Mouse (Mus musculus): ENCODE measurements around the gene Slc6a1.
"Not testable (repeated sequence)": the region's sequence is repeated elsewhere in the genome, so short reads cannot be mapped to it uniquely, and the experiment has no call there.

Slc6a1 gene

DNA sequence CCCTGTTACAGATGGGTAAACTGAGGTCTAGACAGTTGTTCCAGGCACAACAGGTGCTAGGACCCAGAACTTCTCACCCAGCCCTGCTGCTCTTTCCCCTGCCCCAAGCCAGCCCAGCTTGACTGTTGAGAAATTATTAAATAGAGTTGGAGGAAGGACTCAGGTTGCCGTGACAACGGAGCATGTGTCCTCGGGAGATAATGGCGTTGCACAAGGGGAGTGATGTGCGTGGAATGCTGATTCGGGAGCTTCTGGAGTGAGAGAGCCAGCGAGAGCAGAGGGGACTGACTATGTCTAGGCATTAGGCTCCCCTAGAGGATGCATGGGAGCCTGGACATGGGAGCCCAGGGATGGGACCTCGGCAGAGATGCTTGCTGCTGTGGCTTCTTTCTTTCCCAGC is 7.7 kb downstream of the Slc6a1 start:
- no peak for DNase-seq (ENCODE audit: low read depth)

GRCm38 (mm10) chr6:114290929-114291328 is 8.5 kb downstream of the Slc6a1 start:
- no peak for DNase-seq (ENCODE audit: low read depth)

- DNase-seq (ENCODE audit: low read depth) = no peak
Measured at GRCm38 (mm10) chr6:114291396-114291795, 9.0 kb downstream of the Slc6a1 start.

DNA sequence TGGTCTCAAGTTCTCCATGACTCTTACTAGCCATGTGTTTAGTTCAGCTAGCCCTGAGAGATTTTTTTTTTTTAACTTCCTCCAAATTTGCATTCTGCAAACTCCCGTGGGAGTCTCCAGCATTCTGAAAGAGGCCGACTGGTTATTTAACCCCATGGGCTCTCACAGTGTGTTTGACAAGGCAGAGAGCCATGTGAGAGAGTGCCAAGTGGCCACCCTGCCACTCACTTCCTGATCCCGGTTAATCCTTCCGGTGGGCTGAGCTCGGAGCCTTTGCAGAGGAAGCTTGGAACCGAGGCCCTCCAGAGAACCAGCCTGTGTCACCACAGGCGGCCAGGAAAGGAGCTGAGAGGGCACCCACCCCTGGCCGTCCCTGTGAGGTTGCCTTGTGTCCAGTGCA is 11.1 kb downstream of the Slc6a1 start:
- DNase-seq (ENCODE audit: low read depth) = no peak

- DNase-seq (ENCODE audit: low read depth) = no peak
Measured at GRCm38 (mm10) chr6:114295086-114295485, 12.7 kb downstream of the Slc6a1 start.

DNA sequence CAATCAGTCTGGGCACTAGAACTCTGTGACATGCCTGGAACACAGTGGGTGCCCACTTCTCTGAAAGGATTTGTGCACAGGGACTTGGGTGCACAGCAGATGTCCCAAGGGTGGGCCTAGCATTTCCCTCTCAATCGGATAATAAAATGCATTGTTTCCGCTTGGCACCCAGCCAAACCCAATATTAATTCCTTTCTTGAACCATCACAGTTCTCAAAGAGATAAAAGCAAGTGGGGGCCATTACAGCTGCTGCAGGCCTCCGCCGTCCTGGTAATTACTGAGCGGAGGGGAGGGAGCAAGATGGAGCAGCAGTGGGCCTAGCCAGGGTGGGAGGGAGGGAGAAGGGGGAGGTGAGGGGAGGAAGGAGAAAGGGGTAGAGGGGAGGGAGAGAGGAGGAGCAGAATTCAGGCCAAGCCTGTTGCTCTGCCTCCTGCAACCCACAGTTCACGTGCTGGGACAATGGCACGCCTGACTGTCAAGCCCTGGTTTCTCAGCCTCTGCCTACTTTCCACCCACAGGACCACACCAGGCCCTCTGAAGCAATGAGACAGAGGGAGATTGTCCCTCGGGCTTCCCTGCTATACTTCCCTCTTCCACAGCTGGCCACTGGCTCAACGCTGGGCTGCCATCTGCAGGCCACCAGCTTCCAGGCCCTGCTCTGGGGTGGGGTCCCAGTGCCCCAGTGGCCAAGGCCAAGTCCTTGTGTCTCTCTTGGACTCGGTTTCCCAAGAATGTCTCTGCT is 15.0 kb downstream of the Slc6a1 start:
- DNase-seq (ENCODE audit: low read depth) = no peak

GRCm38 (mm10) chr6:114299699-114300098 is 17.3 kb downstream of the Slc6a1 start:
- no peak for DNase-seq (ENCODE audit: low read depth)

DNA sequence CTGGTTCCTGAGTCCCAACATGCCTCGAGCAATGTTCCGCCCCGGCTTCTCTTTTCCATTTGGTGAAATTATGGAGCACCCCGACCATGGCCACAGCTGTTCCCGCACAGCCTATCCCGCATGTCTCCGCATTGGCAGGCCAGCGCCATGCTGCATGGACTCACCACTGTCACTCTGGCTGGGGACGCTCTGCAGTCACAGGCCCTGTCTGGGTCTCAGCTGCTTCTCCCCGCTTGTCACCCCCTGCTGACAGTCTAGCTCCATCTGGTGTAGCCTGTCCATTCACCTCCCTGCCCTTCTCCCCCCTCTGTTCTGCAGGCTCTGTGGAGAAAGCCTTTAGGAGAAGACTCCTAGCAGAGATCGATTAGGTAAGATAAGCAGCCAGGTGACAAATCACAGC is 18.3 kb downstream of the Slc6a1 start:
- no peak for DNase-seq (ENCODE audit: low read depth)

GRCm38 (mm10) chr6:114304668-114305067 is 22.2 kb downstream of the Slc6a1 start:
- DNase-seq (ENCODE audit: low read depth) = no peak

DNA sequence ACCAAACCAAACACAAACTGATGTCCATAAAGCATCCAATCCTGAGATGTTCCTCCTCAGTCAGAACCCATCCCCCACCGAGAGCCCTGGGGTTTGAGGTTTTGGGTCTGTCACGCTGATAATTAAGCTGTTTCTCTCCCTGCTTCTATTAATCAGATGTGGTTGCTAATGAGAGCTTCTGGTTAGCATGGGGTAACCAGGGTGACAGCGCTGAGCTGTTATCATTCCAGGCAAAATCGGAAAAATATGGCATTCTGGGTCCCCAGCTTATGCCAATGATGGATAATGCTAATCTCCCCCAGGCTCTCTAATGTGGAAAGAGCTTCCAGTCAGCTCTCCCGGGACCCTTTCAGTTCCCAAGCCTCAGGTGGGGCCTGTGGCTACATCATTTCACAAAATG is 38.1 kb downstream of the Slc6a1 start:
- no peak for DNase-seq (ENCODE audit: low read depth)

- no peak for DNase-seq (ENCODE audit: low read depth)
Measured at GRCm38 (mm10) chr6:114321146-114321545, 38.7 kb downstream of the Slc6a1 start.

GRCm38 (mm10) chr6:114322914-114323313 is 40.5 kb downstream of the Slc6a1 start:
- DNase-seq (ENCODE audit: low read depth) = no peak

GRCm38 (mm10) chr6:114324808-114325207 is 42.4 kb downstream of the Slc6a1 start:
- DNase-seq (ENCODE audit: low read depth) = no peak

DNA sequence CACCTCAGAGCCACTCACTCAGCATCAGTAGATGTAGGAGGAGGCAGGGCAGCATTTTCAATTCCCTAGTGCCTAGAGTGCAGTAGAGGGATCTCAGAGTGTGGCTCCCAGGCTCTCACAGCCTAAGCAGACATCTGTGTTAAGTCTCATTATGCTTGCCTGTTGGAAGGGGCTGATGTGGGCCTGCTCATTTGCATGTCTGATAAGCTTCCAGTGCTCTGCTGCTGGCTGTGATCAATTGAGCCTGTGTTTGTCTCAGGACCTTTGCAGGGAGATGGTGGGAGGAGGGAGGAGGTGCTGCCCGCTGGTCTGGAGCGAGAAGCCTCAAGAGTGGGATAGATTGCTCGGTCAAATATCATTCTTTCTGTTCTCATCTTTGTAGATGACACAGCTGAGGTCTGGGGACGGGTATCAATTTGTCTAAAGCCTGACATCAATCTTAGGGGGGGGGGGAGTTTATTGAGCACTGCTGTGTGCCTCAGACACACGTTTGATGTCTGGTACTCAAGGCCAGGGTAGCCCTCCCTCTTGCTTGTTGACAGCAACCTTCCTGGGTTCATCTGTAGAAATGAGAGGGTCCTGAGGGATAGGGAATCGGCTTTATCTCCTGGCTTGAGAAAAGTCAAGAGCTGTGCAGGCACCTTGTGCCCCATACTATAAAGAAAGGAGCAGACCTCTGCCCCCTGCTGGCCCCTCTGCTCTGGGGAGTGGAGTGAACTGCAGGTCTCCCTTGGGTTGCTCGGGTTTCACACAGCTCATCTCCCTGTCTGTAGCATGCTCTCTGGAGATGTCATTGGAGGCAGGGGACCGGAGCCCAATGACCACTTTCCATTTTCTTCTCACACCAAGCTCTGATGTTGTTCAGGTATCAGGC is 47.4 kb downstream of the Slc6a1 start:
- no peak for DNase-seq (ENCODE audit: low read depth)

- DNase-seq (ENCODE audit: low read depth) = no peak
Measured at GRCm38 (mm10) chr6:114331926-114332325, 49.5 kb downstream of the Slc6a1 start.

DNA sequence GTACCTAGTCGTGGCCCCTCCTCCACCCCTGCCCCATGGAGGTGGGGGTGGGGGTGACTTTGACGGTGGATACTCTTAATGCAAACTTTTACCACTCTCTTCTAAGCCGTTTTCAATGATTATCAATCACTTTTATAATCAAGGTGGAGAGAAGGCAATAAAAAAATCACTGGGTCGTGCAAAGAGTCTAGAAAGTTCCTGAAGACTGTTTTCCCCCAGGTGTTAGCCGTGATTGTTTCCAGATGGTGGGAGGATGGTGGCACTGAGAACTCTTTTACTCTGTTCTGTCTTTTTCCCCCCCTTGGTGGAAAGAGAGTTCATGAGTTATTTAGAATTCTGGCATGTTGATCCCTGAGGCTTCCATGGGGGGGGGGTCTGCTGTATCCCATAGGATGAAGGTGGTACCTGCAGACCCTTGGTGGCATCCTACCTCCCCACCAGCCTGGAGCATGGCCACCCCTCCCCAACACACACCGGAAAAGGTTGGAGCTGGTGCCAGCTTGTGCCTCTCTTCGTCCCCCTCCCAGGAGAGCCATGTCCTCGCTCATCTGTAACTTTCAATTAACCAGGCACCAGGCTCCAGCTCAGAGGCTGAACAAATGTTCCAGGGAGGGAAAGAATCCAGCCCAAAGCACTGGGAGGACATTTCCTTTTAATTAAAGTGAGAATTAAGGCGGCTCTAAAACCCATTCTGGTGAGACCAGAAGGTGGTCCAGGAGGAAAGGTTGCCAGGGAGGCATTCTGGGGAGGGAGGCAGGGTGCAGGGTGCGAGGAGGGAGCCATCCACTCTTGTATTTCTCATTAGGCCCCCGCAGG is 53.9 kb downstream of the Slc6a1 start:
- no peak for DNase-seq (ENCODE audit: low read depth)

- DNase-seq (ENCODE audit: low read depth) = no peak
Measured at GRCm38 (mm10) chr6:114336944-114337215, 54.4 kb downstream of the Slc6a1 start.

- not testable (repeated sequence) for DNase-seq (ENCODE audit: low read depth)
Measured at GRCm38 (mm10) chr6:114341381-114341780, 58.9 kb downstream of the Slc6a1 start.

DNA sequence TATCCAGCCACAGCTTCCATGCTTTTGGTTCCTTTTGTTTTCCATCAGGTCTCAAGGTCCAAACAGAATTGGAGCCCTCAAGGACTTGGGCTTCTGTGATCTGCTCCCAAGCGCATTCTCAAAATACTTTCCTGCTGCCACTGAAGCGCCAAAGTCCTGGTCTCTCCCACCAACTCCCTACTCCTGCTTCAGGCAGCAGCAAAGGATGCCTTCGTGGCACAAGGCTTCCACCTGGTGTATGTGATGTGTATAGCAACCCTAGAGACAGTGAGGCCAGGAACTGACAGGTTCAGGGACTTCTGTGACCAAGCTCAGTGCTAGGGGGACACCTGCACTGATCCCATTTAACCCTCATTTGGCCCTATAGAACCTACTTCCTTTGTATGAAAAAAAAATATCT is 61.3 kb downstream of the Slc6a1 start:
- DNase-seq (ENCODE audit: low read depth) = peak; percentile 46

DNA sequence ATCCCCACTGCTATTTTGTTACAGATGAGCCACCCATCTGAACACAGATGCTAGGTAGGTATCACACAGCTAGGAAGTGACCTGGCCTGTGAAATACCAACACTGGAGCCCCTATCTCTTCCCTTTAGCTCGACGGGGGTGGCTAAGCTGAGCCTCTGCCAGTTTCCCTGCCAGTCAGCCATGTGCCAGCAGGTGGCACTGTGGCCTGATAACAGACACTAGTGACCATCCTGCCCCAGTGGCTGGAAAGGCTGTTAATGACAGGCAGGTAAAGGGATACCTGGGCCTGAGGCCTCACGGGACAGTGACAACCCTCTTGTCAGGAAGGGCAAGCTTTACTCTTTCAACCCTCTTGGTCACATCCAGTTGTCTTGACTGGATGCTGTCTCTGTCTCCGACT is 62.7 kb downstream of the Slc6a1 start:
- peak; percentile 66 for DNase-seq (ENCODE audit: low read depth)

- no peak for DNase-seq (ENCODE audit: low read depth)
Measured at GRCm38 (mm10) chr6:114347831-114348754, 65.7 kb downstream of the Slc6a1 start.

GRCm38 (mm10) chr6:114354635-114355034 is 72.2 kb downstream of the Slc6a1 start:
- no peak for DNase-seq (ENCODE audit: low read depth)
